Mouse (Mus musculus) liver, embryonic 11.5 days (tissue): ENCODE data around the gene Cfap20. TPM values are rescaled to one million over a fixed set of nuclear protein-coding genes. Genes with fewer than 3 reads are reported as not detected.

ENCODE experiments used
- ATAC-seq: fragments of 200-750 bp; cut with Nextera tagmentation; replicated peaks from 2 replicates; pipeline ENCODE4 v1.8.0; 2017; ENCODE audit warnings: moderate number of reproducible peaks, mild to moderate bottlenecking, moderate TSS enrichment, moderate library complexity; ENCODE audit not compliant: low FRiP score
- DNase-seq: peaks from one replicate; pipeline ENCODE4 v3.0.0-alpha.2; 2017; ENCODE audit warnings: low spot score
- H3K27ac ChIP-seq: fragments of 300-500 bp; sonication (generic); 2 replicates; pipeline ENCODE4 v1.5.1; 2014; ENCODE audit warnings: mild to moderate bottlenecking, low read depth, low read length, control low read depth
- H3K27me3 ChIP-seq: fragments of 300-500 bp; sonication (generic); replicated peaks from 2 replicates; pipeline ENCODE4 v1.6.1; 2014; ENCODE audit warnings: low read length, mixed read lengths; ENCODE audit not compliant: control insufficient read depth, insufficient read depth
- H3K36me3 ChIP-seq: fragments of 300-500 bp; sonication (generic); 2 replicates; pipeline ENCODE4 v1.6.1; 2014; ENCODE audit warnings: mild to moderate bottlenecking, low read length, moderate library complexity, mixed read lengths; ENCODE audit not compliant: control insufficient read depth, insufficient read depth
- H3K4me1 ChIP-seq: fragments of 300-500 bp; sonication (generic); replicated peaks from 2 replicates; pipeline ENCODE4 v1.6.1; 2014; ENCODE audit warnings: low read length, mixed read lengths; ENCODE audit not compliant: control insufficient read depth, insufficient read depth
- H3K4me2 ChIP-seq: fragments of 300-500 bp; sonication (generic); 2 replicates; pipeline ENCODE4 v1.6.1; 2014; ENCODE audit warnings: mild to moderate bottlenecking, control low read depth, moderate library complexity
- H3K4me3 ChIP-seq: fragments of 300-500 bp; sonication (generic); 2 replicates; pipeline ENCODE4 v1.5.1; 2014; ENCODE audit warnings: low read depth, low read length, control low read depth
- H3K9ac ChIP-seq: fragments of 300-500 bp; sonication (generic); 2 replicates; pipeline ENCODE4 v1.6.1; 2014; ENCODE audit warnings: low read depth, low read length, control low read depth
- H3K9me3 ChIP-seq: fragments of 300-500 bp; sonication (generic); 2 replicates; pipeline ENCODE4 v1.6.1; 2016; ENCODE audit warnings: low read length, inconsistent platforms, mixed read lengths; ENCODE audit not compliant: control insufficient read depth
- WGBS: fragments of 180-500 bp; shearing (Covaris S2); extraction: QIAGEN DNeasy Blood & Tissue Kit; methylation state at CpG from one replicate; pipeline ENCODE4 v1.1.7; 2014; 5-methylcytosine and 5-hydroxymethylcytosine counted together
- polyA plus RNA-seq: library from polyadenylated mRNA; unstranded; fragments of >200 nt; fragmentation: Nextera tagmentation; extraction: Ambion mirVana; gene quantifications from 2 replicates; pipeline ENCODE4 v1.2.1, GENCODE M21; 2014

The Cfap20 gene
- polyA plus RNA-seq, 1 experiment from 2014 or later: 78.7 TPM

- Histone ChIP-seq H3K27me3 (no peaks in the 10 kb centered on the region; the same call in 1 of the 2 replicates), H3K4me3 (no peak overlapping the region), H3K27ac (no peak overlapping the region), H3K4me1 (peaks cover 11% of the 10 kb centered on the region), H3K36me3 (no peaks in the 10 kb centered on the region), H3K4me2 (no peak overlapping the region), H3K9ac (no peak overlapping the region), H3K9me3 (no peaks in the 10 kb centered on the region)
- WGBS: 55% methylated on average over 5 of the region's 5 CpGs
- DNase-seq: no peak
- no peak for ATAC-seq
Measured at GRCm38 (mm10) chr8:95397201-95397600, 37.5 kb downstream of the Cfap20 start.

GRCm38 (mm10) chr8:95396752-95397151 is 37.9 kb downstream of the Cfap20 start:
- H3K4me1 ChIP-seq: peaks cover 11% of the 10 kb centered on the region
- H3K27ac ChIP-seq: no peak overlapping the region
- no peaks in the 10 kb centered on the region for H3K36me3 ChIP-seq
- ATAC-seq (no peak), DNase-seq (no peak)
- 32% methylated on average over 11 of the region's 11 CpGs for WGBS
- H3K4me3 ChIP-seq: no peak overlapping the region
- no peak overlapping the region for H3K9ac ChIP-seq
- no peak overlapping the region for H3K4me2 ChIP-seq
- no peaks in the 10 kb centered on the region for H3K9me3 ChIP-seq
- no peaks in the 10 kb centered on the region; the same call in 1 of the 2 replicates for H3K27me3 ChIP-seq

GRCm38 (mm10) chr8:95395186-95395918 is 39.3 kb downstream of the Cfap20 start:
- H3K36me3 ChIP-seq: no peaks in the 10 kb centered on the region
- DNase-seq (no peak), ATAC-seq (peak; percentile 25; the same call in 1 of the 2 replicates)
- no peaks in the 10 kb centered on the region; the same call in 1 of the 2 replicates for H3K27me3 ChIP-seq
- no peak overlapping the region for H3K4me2 ChIP-seq
- H3K4me1 ChIP-seq: peaks cover 11% of the 10 kb centered on the region
- no peak overlapping the region; the same call in 1 of the 2 replicates for H3K27ac ChIP-seq
- no peaks in the 10 kb centered on the region for H3K9me3 ChIP-seq
- no peak overlapping the region for H3K4me3 ChIP-seq
- no peak overlapping the region for H3K9ac ChIP-seq
- WGBS: 20% methylated on average over 8 of the region's 8 CpGs

- Histone ChIP-seq H3K4me2 (no peak overlapping the region), H3K9ac (no peak overlapping the region), H3K27me3 (no peaks in the 10 kb centered on the region; the same call in 1 of the 2 replicates), H3K36me3 (no peaks in the 10 kb centered on the region), H3K9me3 (no peaks in the 10 kb centered on the region), H3K27ac (no peak overlapping the region), H3K4me1 (peaks cover 11% of the 10 kb centered on the region), H3K4me3 (no peak overlapping the region)
- no peak for DNase-seq
- ATAC-seq: no peak
- WGBS: 41% methylated on average over 5 of the region's 5 CpGs
Measured at GRCm38 (mm10) chr8:95392604-95393003, 42.1 kb downstream of the Cfap20 start.

GRCm38 (mm10) chr8:95391101-95391500 is 43.6 kb downstream of the Cfap20 start:
- Histone ChIP-seq H3K27me3 (no peaks in the 10 kb centered on the region), H3K4me3 (no peak overlapping the region), H3K9ac (no peak overlapping the region), H3K27ac (no peak overlapping the region), H3K36me3 (no peaks in the 10 kb centered on the region), H3K4me1 (no peaks in the 10 kb centered on the region; the same call in 1 of the 2 replicates), H3K4me2 (no peak overlapping the region), H3K9me3 (no peaks in the 10 kb centered on the region)
- no peak for ATAC-seq
- 80% methylated on average over 7 of the region's 7 CpGs for WGBS
- DNase-seq: no peak

GRCm38 (mm10) chr8:95390312-95390711 is 44.4 kb downstream of the Cfap20 start:
- no peaks in the 10 kb centered on the region for H3K9me3 ChIP-seq
- no peaks in the 10 kb centered on the region; the same call in 1 of the 2 replicates for H3K4me1 ChIP-seq
- H3K9ac ChIP-seq: no peak overlapping the region
- no peak overlapping the region for H3K27ac ChIP-seq
- WGBS: 31% methylated on average over 4 of the region's 4 CpGs
- no peaks in the 10 kb centered on the region for H3K27me3 ChIP-seq
- H3K36me3 ChIP-seq: no peaks in the 10 kb centered on the region
- ATAC-seq (no peak), DNase-seq (no peak)
- H3K4me2 ChIP-seq: no peak overlapping the region
- no peak overlapping the region for H3K4me3 ChIP-seq

GRCm38 (mm10) chr8:95387936-95388335 is 46.7 kb downstream of the Cfap20 start:
- no peaks in the 10 kb centered on the region for H3K4me1 ChIP-seq
- H3K36me3 ChIP-seq: no peaks in the 10 kb centered on the region
- ATAC-seq: no peak
- H3K9me3 ChIP-seq: no peaks in the 10 kb centered on the region
- no peak overlapping the region for H3K4me2 ChIP-seq
- WGBS: 85% methylated on average over 7 of the region's 7 CpGs
- no peak for DNase-seq
- H3K9ac ChIP-seq: no peak overlapping the region
- H3K27me3 ChIP-seq: no peaks in the 10 kb centered on the region
- no peak overlapping the region for H3K27ac ChIP-seq
- H3K4me3 ChIP-seq: no peak overlapping the region

- 84% methylated on average over 10 of the region's 10 CpGs for WGBS
- H3K27me3 ChIP-seq: no peaks in the 10 kb centered on the region
- no peak for DNase-seq
- no peak overlapping the region for H3K27ac ChIP-seq
- no peak overlapping the region for H3K4me3 ChIP-seq
- no peak overlapping the region for H3K9ac ChIP-seq
- H3K36me3 ChIP-seq: no peaks in the 10 kb centered on the region
- ATAC-seq: no peak
- H3K4me2 ChIP-seq: no peak overlapping the region
- H3K4me1 ChIP-seq: no peaks in the 10 kb centered on the region
- H3K9me3 ChIP-seq: no peaks in the 10 kb centered on the region
Measured at GRCm38 (mm10) chr8:95387221-95387620, 47.4 kb downstream of the Cfap20 start.

GRCm38 (mm10) chr8:95386037-95386436 is 48.6 kb downstream of the Cfap20 start:
- 64% methylated on average over 5 of the region's 5 CpGs for WGBS
- Histone ChIP-seq H3K4me2 (no peak overlapping the region), H3K36me3 (no peaks in the 10 kb centered on the region), H3K27me3 (no peaks in the 10 kb centered on the region), H3K4me3 (no peak overlapping the region), H3K9ac (no peak overlapping the region), H3K27ac (no peak overlapping the region), H3K4me1 (no peaks in the 10 kb centered on the region), H3K9me3 (no peaks in the 10 kb centered on the region)
- ATAC-seq: no peak
- no peak for DNase-seq
